In genomic region chr2:109904171-109904821, GRCm38 (mm10) we compare ENCODE assay signal across 9 mouse cellular contexts. TPM values are rescaled to one million over a fixed set of nuclear protein-coding genes. Genes with fewer than 3 reads are reported as not detected.
DNase-seq lines count a peak whose midpoint lies in the region; ATAC-seq and TF ChIP-seq lines count a peak whose summit lies in the region.
"Had no signal": no experiment of that assay in that cellular context is flagged by ENCODE, and none has a peak within 500 bp of the region (broad histone marks: within the 10 kb centered on the region; RNA-seq: fewer than 3 reads in every experiment).

No protein-coding gene starts in this region.

- no peak overlapping the region for H3K9ac ChIP-seq in forebrain, postnatal 0 days
- H3K9ac ChIP-seq in hindbrain, embryonic 12.5 days = no peak overlapping the region
- H3K9ac ChIP-seq in lung, postnatal 0 days (replicated peaks; ENCODE audit: low read depth) = no peak overlapping the region
- H3K9ac ChIP-seq: limb, embryonic 12.5 days had no signal

- H3K36me3 ChIP-seq in G1E (replicated peaks) = peaks cover 32% of the 10 kb centered on the region
- peaks cover 18% of the 10 kb centered on the region for H3K36me3 ChIP-seq in forebrain, postnatal 0 days (ENCODE audit: insufficient read depth)
- H3K36me3 ChIP-seq in hindbrain, embryonic 12.5 days = peaks cover 17% of the 10 kb centered on the region
- peaks cover 4% of the 10 kb centered on the region; the same call in 1 of the 2 replicates for H3K36me3 ChIP-seq in lung, postnatal 0 days (ENCODE audit: insufficient read depth, low read length)

- no peaks in the 10 kb centered on the region for H3K27me3 ChIP-seq in G1E (ENCODE audit: insufficient read depth, low read length)
- H3K27me3 ChIP-seq in forebrain, postnatal 0 days (ENCODE audit: insufficient read depth, low read length) = no peaks in the 10 kb centered on the region
- no peaks in the 10 kb centered on the region for H3K27me3 ChIP-seq in hindbrain, embryonic 12.5 days
- no peaks in the 10 kb centered on the region for H3K27me3 ChIP-seq in lung, postnatal 0 days (replicated peaks; ENCODE audit: insufficient read depth, low read length)

- peak; percentile 73 for ATAC-seq in G1E (ENCODE audit: extremely low read depth, insufficient number of reproducible peaks, low FRiP score, poor library complexity, severe bottlenecking)
- peak; percentile 89 for ATAC-seq in forebrain, postnatal 0 days
- peak; percentile 71 for ATAC-seq in hindbrain, embryonic 12.5 days (ENCODE audit: low FRiP score)
- ATAC-seq in lung, postnatal 0 days = peak; percentile 80

- no peak overlapping the region for H3K4me3 ChIP-seq in G1E (ENCODE audit: low read depth, low read length)
- no peak overlapping the region for H3K4me3 ChIP-seq in forebrain, postnatal 0 days (ENCODE audit: low read depth, low read length)
- H3K4me3 ChIP-seq in hindbrain, embryonic 12.5 days = no peak overlapping the region
- H3K4me3 ChIP-seq in lung, postnatal 0 days (ENCODE audit: low read depth, low read length) = no peak overlapping the region
- H3K4me3 ChIP-seq: limb, embryonic 12.5 days had no signal

- no peak for TF ChIP-seq EP300 in lung, postnatal 0 days (IDR thresholded peaks at IDR 0.05)

- H3K4me2 ChIP-seq in forebrain, postnatal 0 days (ENCODE audit: low read depth) = no peak overlapping the region
- H3K4me2 ChIP-seq in hindbrain, embryonic 12.5 days (replicated peaks) = no peak overlapping the region
- H3K4me2 ChIP-seq in lung, postnatal 0 days (replicated peaks; ENCODE audit: low read depth, low read length) = no peak overlapping the region
- H3K4me2 ChIP-seq: limb, embryonic 12.5 days had no signal

- no peak for DNase-seq in G1E (ENCODE audit: low spot score)
- peak; percentile 83 for DNase-seq in cerebellum, adult 11 months
- peak; percentile 97 for DNase-seq in forebrain, postnatal 0 days
- peak; percentile 82 for DNase-seq in layer of hippocampus, adult 9-11 months
- peak; percentile 92 for DNase-seq in lung, postnatal 0 days (ENCODE audit: low spot score)
- DNase-seq in ovary, postnatal 36 days (ENCODE audit: low spot score) = peak; percentile 78
- peak; percentile 67 to 79 for DNase-seq in thymus, postnatal 10 days (ENCODE audit: low spot score in 2 of 2)

- TF ChIP-seq CTCF in G1E (IDR thresholded peaks at IDR 0.05; ENCODE audit: low read depth, low read length) = peak; percentile 83
- TF ChIP-seq CTCF in forebrain, postnatal 0 days (IDR thresholded peaks at IDR 0.05; ENCODE audit: low read depth) = peak; percentile 99
- TF ChIP-seq CTCF in lung, postnatal 0 days (IDR thresholded peaks at IDR 0.05) = peak; percentile 99

- no peak overlapping the region for H3K27ac ChIP-seq in forebrain, postnatal 0 days (ENCODE audit: low read depth, low read length)
- H3K27ac ChIP-seq in hindbrain, embryonic 12.5 days = no peak overlapping the region
- no peak overlapping the region for H3K27ac ChIP-seq in lung, postnatal 0 days (ENCODE audit: low read length)
- H3K27ac ChIP-seq: limb, embryonic 12.5 days had no signal

- peaks cover 16% of the 10 kb centered on the region for H3K4me1 ChIP-seq in G1E (ENCODE audit: insufficient read depth, low read depth, low read length)
- no peaks in the 10 kb centered on the region for H3K4me1 ChIP-seq in forebrain, postnatal 0 days (ENCODE audit: insufficient read depth)
- H3K4me1 ChIP-seq in hindbrain, embryonic 12.5 days = no peaks in the 10 kb centered on the region
- H3K4me1 ChIP-seq in lung, postnatal 0 days (ENCODE audit: insufficient read depth, low read depth, low read length) = no peaks in the 10 kb centered on the region

- H3K9me3 ChIP-seq in G1E (replicated peaks) = no peaks in the 10 kb centered on the region
- no peaks in the 10 kb centered on the region for H3K9me3 ChIP-seq in forebrain, postnatal 0 days (ENCODE audit: low read length)
- H3K9me3 ChIP-seq in hindbrain, embryonic 12.5 days (replicated peaks) = no peaks in the 10 kb centered on the region
- no peaks in the 10 kb centered on the region for H3K9me3 ChIP-seq in lung, postnatal 0 days (ENCODE audit: low read length)
- H3K9me3 ChIP-seq: limb, embryonic 12.5 days had no signal

- under 1% methylated on average over 7 of the region's 7 CpGs for WGBS in forebrain, postnatal 0 days
- WGBS in hindbrain, embryonic 12.5 days = 0% methylated on average over 7 of the region's 7 CpGs
- WGBS in lung, postnatal 0 days = under 1% methylated on average over 7 of the region's 7 CpGs

RNA-seq across cellular contexts. Expression of gene Lgr4, which starts 13.2 kb away (rescaled TPM):
- total RNA-seq in G1E (2014; fragmentation: Nextera tagmentation) (12.1 and 14.2 TPM in 2 replicates), G1E (2017) (7.1 and 7.7 TPM in 2 replicates)
- polyA plus RNA-seq in G1E (2012) = 0.98 and 1.1 TPM in 2 replicates
- 18.1 and 26.7 TPM in 2 replicates for total RNA-seq in forebrain, postnatal 0 days (2014; rRNA removed)
- 4.6 and 5.6 TPM in 2 replicates for polyA plus RNA-seq in forebrain, postnatal 0 days (2015; fragmentation: Nextera tagmentation; extraction: Ambion mirVana)
- polyA plus RNA-seq in hindbrain, embryonic 12.5 days (2016; fragmentation: Nextera tagmentation; extraction: Ambion mirVana) = 17.4 and 18.3 TPM in 2 replicates
- 1.8 and 1.9 TPM in 2 replicates for polyA plus RNA-seq in lung, postnatal 0 days (2015; fragmentation: Nextera tagmentation; extraction: Ambion mirVana)

RNA-seq across cellular contexts. Expression of gene Lin7c, which starts 13.6 kb away (rescaled TPM):
- total RNA-seq in G1E (2014; fragmentation: Nextera tagmentation) (97.5 and 99.3 TPM in 2 replicates), G1E (2017) (98.7 and 110 TPM in 2 replicates)
- polyA plus RNA-seq in G1E (2012) = 2.6 and 4.6 TPM in 2 replicates
- total RNA-seq in forebrain, postnatal 0 days (2014; rRNA removed) = 205 and 283 TPM in 2 replicates
- 138 and 175 TPM in 2 replicates for polyA plus RNA-seq in forebrain, postnatal 0 days (2015; fragmentation: Nextera tagmentation; extraction: Ambion mirVana)
- 160 and 177 TPM in 2 replicates for polyA plus RNA-seq in hindbrain, embryonic 12.5 days (2016; fragmentation: Nextera tagmentation; extraction: Ambion mirVana)
- 39.1 and 45.0 TPM in 2 replicates for polyA plus RNA-seq in lung, postnatal 0 days (2015; fragmentation: Nextera tagmentation; extraction: Ambion mirVana)
